Mouse (Mus musculus) liver (tissue): ENCODE measurements around the gene Gm11236.
"Not testable (repeated sequence)": the region's sequence is repeated elsewhere in the genome, so short reads cannot be mapped to it uniquely, and the experiment has no call there.

Experiments
- DNase-seq: peaks from one replicate; pipeline ENCODE4 v3.0.0-alpha.2; 2020; ENCODE audit warnings: mixed read lengths

The Gm11236 gene

GRCm38 (mm10) chr4:73637821-73638220 lies at the start of gene Gm11236:
Gene Gm11236, plus strand, starts transcription at chr4:73638121.
- not testable (repeated sequence) for DNase-seq

DNA sequence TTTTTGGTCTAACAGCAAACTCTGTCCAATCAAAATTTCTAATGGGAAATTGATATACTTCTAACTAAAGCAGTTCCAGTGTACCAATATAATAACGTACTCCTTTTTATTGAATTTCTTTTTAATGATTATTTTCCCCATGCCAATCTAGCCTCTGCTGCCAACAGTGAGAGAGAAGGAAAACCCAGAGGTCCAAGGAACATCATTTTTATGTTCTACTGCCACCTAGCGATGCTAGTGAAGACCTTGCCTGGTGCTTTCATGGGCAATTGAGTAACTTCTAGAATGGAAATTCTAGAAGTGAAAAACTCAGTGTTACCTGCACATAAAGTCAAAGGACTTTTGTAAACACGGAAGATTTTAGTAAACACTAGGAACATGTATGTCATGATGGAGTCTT lies 38.7 kb upstream of the Gm11236 start:
- no peak for DNase-seq

DNA sequence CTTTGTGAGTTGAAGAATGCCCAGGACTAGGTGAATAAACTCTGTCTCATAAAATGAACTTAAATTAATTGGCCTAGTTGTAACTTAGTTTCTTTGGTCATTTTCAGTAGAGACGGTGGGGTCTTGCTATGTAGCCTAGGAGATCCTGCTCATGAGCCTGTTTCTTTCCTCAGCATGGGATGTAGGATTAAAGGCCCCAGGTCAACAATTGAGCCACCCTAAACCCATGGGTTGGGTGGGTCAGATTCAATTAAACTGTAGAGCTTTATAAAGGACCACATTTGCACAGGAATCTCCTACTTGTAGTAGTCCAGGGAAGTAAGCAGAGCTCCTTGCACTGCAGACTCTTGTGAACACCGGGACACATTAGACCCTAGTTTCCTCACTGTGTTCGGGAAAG lies 30.3 kb upstream of the Gm11236 start, which contains the start of gene Gm11238:
Gene Gm11238 (plus strand): TSS at position 301 of the 400 bp plus-strand sequence.
- DNase-seq, result not testable (repeated sequence)

GRCm38 (mm10) chr4:73622684-73623083 lies 15.2 kb upstream of the Gm11236 start, which contains the start of gene Gm11237:
Gene Gm11237, plus strand, starts transcription at chr4:73622984.
- not testable (repeated sequence) for DNase-seq

DNA sequence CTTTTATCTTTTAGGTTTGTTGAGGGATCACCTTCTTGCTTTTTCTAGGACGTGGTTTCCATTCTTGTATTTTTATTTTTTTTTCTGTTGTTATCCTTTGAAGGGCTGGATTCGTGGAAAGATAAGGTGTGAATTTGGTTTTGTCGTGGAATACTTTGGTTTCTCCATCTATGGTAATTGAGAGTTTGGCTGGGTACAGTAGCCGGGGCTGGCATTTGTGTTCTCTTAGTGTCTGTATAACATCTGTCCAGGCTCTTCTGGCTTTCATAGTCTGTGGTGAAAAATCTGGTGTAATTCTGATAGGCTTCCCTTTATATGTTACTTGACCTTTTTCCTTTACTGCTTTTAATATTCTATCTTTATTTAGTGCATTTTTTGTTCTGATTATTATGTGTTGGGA lies 23.9 kb downstream of the Gm11236 start:
- DNase-seq, result not testable (repeated sequence)

GRCm38 (mm10) chr4:73668054-73668453 lies 30.1 kb downstream of the Gm11236 start, which contains the start of gene Gm11239:
Gene Gm11239, plus strand, starts transcription at chr4:73668354.
- not testable (repeated sequence) for DNase-seq

DNA sequence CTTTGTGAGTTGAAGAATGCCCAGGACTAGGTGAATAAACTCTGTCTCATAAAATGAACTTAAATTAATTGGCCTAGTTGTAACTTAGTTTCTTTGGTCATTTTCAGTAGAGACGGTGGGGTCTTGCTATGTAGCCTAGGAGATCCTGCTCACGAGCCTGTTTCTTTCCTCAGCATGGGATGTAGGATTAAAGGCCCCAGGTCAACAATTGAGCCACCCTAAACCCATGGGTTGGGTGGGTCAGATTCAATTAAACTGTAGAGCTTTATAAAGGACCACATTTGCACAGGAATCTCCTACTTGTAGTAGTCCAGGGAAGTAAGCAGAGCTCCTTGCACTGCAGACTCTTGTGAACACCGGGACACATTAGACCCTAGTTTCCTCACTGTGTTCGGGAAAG lies 45.3 kb downstream of the Gm11236 start, which contains the start of gene Gm428:
Gene Gm428 (plus strand): TSS at position 301 of the 400 bp plus-strand sequence.
- not testable (repeated sequence) for DNase-seq
